Mouse (Mus musculus): ENCODE results near the gene Ptgdr2. TPM values are rescaled to one million over a fixed set of nuclear protein-coding genes. Genes with fewer than 3 reads are reported as not detected.

Gene Ptgdr2
- polyA plus RNA-seq, 1 experiment from 2014 or later, result 0.11 TPM

DNA sequence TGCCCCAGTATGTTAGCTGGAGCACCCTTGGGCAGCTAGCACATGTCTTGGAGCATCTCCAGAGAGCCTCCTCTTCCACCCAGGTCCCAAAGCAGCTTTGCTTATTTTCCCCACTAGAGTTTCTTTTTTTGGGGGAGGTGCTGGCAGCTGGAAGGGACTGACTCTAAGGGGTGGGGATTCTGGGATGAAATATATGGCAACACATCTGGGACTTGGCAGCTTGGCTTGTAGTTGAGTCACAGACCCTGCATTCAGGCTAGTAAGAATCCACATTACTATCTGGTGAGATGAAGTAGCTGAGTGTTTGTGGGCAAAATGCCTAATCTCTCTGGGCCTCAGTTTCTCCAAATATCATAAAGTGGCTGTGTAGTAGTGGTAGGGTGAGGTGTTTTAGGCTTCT is 55.0 kb downstream of the Ptgdr2 start:
- Histone ChIP-seq H3K4me2 (ENCODE audit: low read depth, low read length) (no peak overlapping the region), H3K4me3 (ENCODE audit: low read length) (no peak overlapping the region), H3K9ac (ENCODE audit: low read length) (no peak overlapping the region), H3K9me3 (replicated peaks; ENCODE audit: control insufficient read depth, low read length) (no peaks in the 10 kb centered on the region), H3K36me3 (ENCODE audit: control insufficient read depth, insufficient read depth) (no peaks in the 10 kb centered on the region), H3K4me1 (ENCODE audit: control insufficient read depth, insufficient read depth, low read length) (no peaks in the 10 kb centered on the region), H3K27me3 (ENCODE audit: control insufficient read depth, insufficient read depth, low read length) (peaks cover 4% of the 10 kb centered on the region; the same call in 1 of the 2 replicates), H3K27ac (ENCODE audit: low read length) (no peak overlapping the region)
- no peak for ATAC-seq (replicated peaks; ENCODE audit: extremely low read depth, insufficient read depth, low FRiP score)

Other genes with a start within 250 kb of the Ptgdr2 start
- 29.3 and 30.4 TPM in 2 replicates for gene Vps37c, start 248.4 kb upstream of the Ptgdr2 start, polyA plus RNA-seq (2015; fragmentation: Nextera tagmentation; extraction: Ambion mirVana)
- gene Cd5, start 198.2 kb upstream of the Ptgdr2 start, polyA plus RNA-seq (2015; fragmentation: Nextera tagmentation; extraction: Ambion mirVana), result 1.6 and 3.0 TPM in 2 replicates
- gene Cd6, start 107.1 kb upstream of the Ptgdr2 start, polyA plus RNA-seq (2015; fragmentation: Nextera tagmentation; extraction: Ambion mirVana), result 0.91 and 4.3 TPM in 2 replicates
- 0.42 and 0.92 TPM in 2 replicates for gene Slc15a3, start 97.4 kb upstream of the Ptgdr2 start, polyA plus RNA-seq (2015; fragmentation: Nextera tagmentation; extraction: Ambion mirVana)
- 36.7 and 47.0 TPM in 2 replicates for gene Tmem132a, start 67.2 kb upstream of the Ptgdr2 start, polyA plus RNA-seq (2015; fragmentation: Nextera tagmentation; extraction: Ambion mirVana)
- 108 and 112 TPM in 2 replicates for gene Tmem109, start 55.2 kb upstream of the Ptgdr2 start, polyA plus RNA-seq (2015; fragmentation: Nextera tagmentation; extraction: Ambion mirVana)
- 35.9 and 37.7 TPM in 2 replicates for gene Prpf19, start 41.9 kb upstream of the Ptgdr2 start, polyA plus RNA-seq (2015; fragmentation: Nextera tagmentation; extraction: Ambion mirVana)
- gene Zp1, start 16.5 kb upstream of the Ptgdr2 start, polyA plus RNA-seq (2015; fragmentation: Nextera tagmentation; extraction: Ambion mirVana), result 0.14 TPM in 1 of 2 replicates, not detected in the other
- 17.7 and 18.2 TPM in 2 replicates for gene Ccdc86, start 12.1 kb downstream of the Ptgdr2 start, polyA plus RNA-seq (2015; fragmentation: Nextera tagmentation; extraction: Ambion mirVana)
- gene Ms4a10, start 37.5 kb downstream of the Ptgdr2 start, polyA plus RNA-seq (2015; fragmentation: Nextera tagmentation; extraction: Ambion mirVana), result not detected in 2 replicates
- not detected in 2 replicates for gene Ms4a15, start 56.1 kb downstream of the Ptgdr2 start, polyA plus RNA-seq (2015; fragmentation: Nextera tagmentation; extraction: Ambion mirVana)
- gene Ms4a18, start 80.9 kb downstream of the Ptgdr2 start, polyA plus RNA-seq (2015; fragmentation: Nextera tagmentation; extraction: Ambion mirVana), result not detected in 2 replicates
- gene Ms4a8a, start 143.9 kb downstream of the Ptgdr2 start, polyA plus RNA-seq (2015; fragmentation: Nextera tagmentation; extraction: Ambion mirVana), result 0.22 and 0.30 TPM in 2 replicates
- gene 1700017D01Rik, start 193.7 kb downstream of the Ptgdr2 start, polyA plus RNA-seq (2015; fragmentation: Nextera tagmentation; extraction: Ambion mirVana), result not detected in 2 replicates
- gene 1700025F22Rik, start 228.2 kb downstream of the Ptgdr2 start, polyA plus RNA-seq (2015; fragmentation: Nextera tagmentation; extraction: Ambion mirVana), result not detected in 2 replicates

All from heart, embryonic 16.5 days (tissue).